Mouse (Mus musculus) WW6 (cell line): ENCODE results near the gene Scoc.
"Not testable (repeated sequence)": the region's sequence is repeated elsewhere in the genome, so short reads cannot be mapped to it uniquely, and the experiment has no call there.

ENCODE experiments used
- DNase-seq: peaks from one replicate; pipeline ENCODE4 v3.0.0-alpha.2; 2013; ENCODE audit warnings: low read depth, low spot score

The Scoc gene

GRCm38 (mm10) chr8:83458222-83458621, at the start of gene Scoc:
Scoc (minus strand) TSS chr8:83458391.
- no peak for DNase-seq

- no peak for DNase-seq
Observed at GRCm38 (mm10) chr8:83459606-83460005, 1.4 kb upstream of the Scoc start.

GRCm38 (mm10) chr8:83457121-83457520, 1.1 kb downstream of the Scoc start:
- DNase-seq = no peak

GRCm38 (mm10) chr8:83451056-83451455, 7.1 kb downstream of the Scoc start:
- no peak for DNase-seq

- no peak for DNase-seq
Observed at GRCm38 (mm10) chr8:83449960-83450359, 8.2 kb downstream of the Scoc start.

GRCm38 (mm10) chr8:83443052-83443400, 15.2 kb downstream of the Scoc start:
- DNase-seq = no peak

GRCm38 (mm10) chr8:83442243-83443051, 15.7 kb downstream of the Scoc start:
- DNase-seq = peak; percentile 99

- no peak for DNase-seq
Observed at GRCm38 (mm10) chr8:83441656-83442242, 16.4 kb downstream of the Scoc start.

- DNase-seq = no peak
Observed at GRCm38 (mm10) chr8:83437077-83437476, 21.1 kb downstream of the Scoc start.

- DNase-seq = no peak
Observed at GRCm38 (mm10) chr8:83429071-83429524, 29.1 kb downstream of the Scoc start.

- DNase-seq = not testable (repeated sequence)
Observed at GRCm38 (mm10) chr8:83428621-83429020, 29.6 kb downstream of the Scoc start.

GRCm38 (mm10) chr8:83426949-83427348, 31.2 kb downstream of the Scoc start:
- no peak for DNase-seq

- DNase-seq = no peak
Observed at GRCm38 (mm10) chr8:83426104-83426759, 32.0 kb downstream of the Scoc start.

GRCm38 (mm10) chr8:83425202-83425601, 33.0 kb downstream of the Scoc start:
- no peak for DNase-seq

- no peak for DNase-seq
Observed at GRCm38 (mm10) chr8:83423032-83423825, 35.0 kb downstream of the Scoc start.

GRCm38 (mm10) chr8:83421354-83421753, 36.8 kb downstream of the Scoc start:
- no peak for DNase-seq

GRCm38 (mm10) chr8:83418805-83419516, 39.2 kb downstream of the Scoc start:
- no peak for DNase-seq

GRCm38 (mm10) chr8:83417970-83418369, 40.2 kb downstream of the Scoc start:
- no peak for DNase-seq

GRCm38 (mm10) chr8:83416878-83417277, 41.3 kb downstream of the Scoc start:
- no peak for DNase-seq

GRCm38 (mm10) chr8:83408496-83408895, 49.7 kb downstream of the Scoc start:
- no peak for DNase-seq

GRCm38 (mm10) chr8:83406836-83407235, 51.4 kb downstream of the Scoc start:
- DNase-seq = no peak
